Mouse (Mus musculus): Measurements from ENCODE around the gene Psg28. TPM values are rescaled to one million over a fixed set of nuclear protein-coding genes. Genes with fewer than 3 reads are reported as not detected.
"Not testable (repeated sequence)": the region's sequence is repeated elsewhere in the genome, so short reads cannot be mapped to it uniquely, and the experiment has no call there.

The Psg28 gene
- polyA plus RNA-seq (2017; shearing (Covaris generic)), result not detected

- ATAC-seq, result not testable (repeated sequence)
These were observed at the start of gene Psg28 for GRCm38 (mm10) chr7:18431941-18432340. Gene Psg28, minus strand, starts transcription at chr7:18432041.

GRCm38 (mm10) chr7:18403407-18403806, 28.4 kb downstream of the Psg28 start:
- ATAC-seq, result no peak

- ATAC-seq, result no peak
These were observed 29.2 kb downstream of the Psg28 start for GRCm38 (mm10) chr7:18402527-18403237.

GRCm38 (mm10) chr7:18391483-18391882, 40.4 kb downstream of the Psg28 start:
- not testable (repeated sequence) for ATAC-seq

GRCm38 (mm10) chr7:18378295-18378694, 53.5 kb downstream of the Psg28 start:
- no peak for ATAC-seq

Other genes with a start within 250 kb of the Psg28 start
- gene Mill1, start 186.7 kb downstream of the Psg28 start, polyA plus RNA-seq (2017; shearing (Covaris generic)), result not detected
- gene Psg18, start 77.0 kb downstream of the Psg28 start, polyA plus RNA-seq (2017; shearing (Covaris generic)), result not detected
- not detected for gene Psg26, start 52.1 kb upstream of the Psg28 start, polyA plus RNA-seq (2017; shearing (Covaris generic))
- not detected for gene Psg25, start 100.2 kb upstream of the Psg28 start, polyA plus RNA-seq (2017; shearing (Covaris generic))
- gene Psg27, start 135.3 kb upstream of the Psg28 start, polyA plus RNA-seq (2017; shearing (Covaris generic)), result not detected
- not detected for gene Psg23, start 184.5 kb upstream of the Psg28 start, polyA plus RNA-seq (2017; shearing (Covaris generic))
- not detected for gene Psg21, start 224.7 kb upstream of the Psg28 start, polyA plus RNA-seq (2017; shearing (Covaris generic))